Mouse (Mus musculus) lung, postnatal 0 days (tissue): Measurements from ENCODE around the gene Pramef20.
"Not testable (repeated sequence)": the region's sequence is repeated elsewhere in the genome, so short reads cannot be mapped to it uniquely, and the experiment has no call there.

Experiments used
- CTCF ChIP-seq: IDR thresholded peaks from 2 replicates; pipeline ENCODE4 v1.5.1; 2016; ENCODE audit warnings: antibody characterized with exemption, mild to moderate bottlenecking
- EP300 ChIP-seq: IDR thresholded peaks from 2 replicates; pipeline ENCODE4 v1.6.1; 2016; ENCODE audit warnings: antibody characterized with exemption, mild to moderate bottlenecking, control low read depth

GRCm38 (mm10) chr4:144335856-144336255 is 41.9 kb downstream of the Pramef20 start:
- not testable (repeated sequence) for TF ChIP-seq CTCF, EP300
